Mouse (Mus musculus): Measurements from ENCODE around the gene Gm21425. TPM values are rescaled to one million over a fixed set of nuclear protein-coding genes. Genes with fewer than 3 reads are reported as not detected.
"Not testable (repeated sequence)": the region's sequence is repeated elsewhere in the genome, so short reads cannot be mapped to it uniquely, and the experiment has no call there.

Gene Gm21425
- total RNA-seq (2021): not detected
- long read RNA-seq, experiment 1: 0 reads
- long read RNA-seq, experiment 2: 0 reads

DNA sequence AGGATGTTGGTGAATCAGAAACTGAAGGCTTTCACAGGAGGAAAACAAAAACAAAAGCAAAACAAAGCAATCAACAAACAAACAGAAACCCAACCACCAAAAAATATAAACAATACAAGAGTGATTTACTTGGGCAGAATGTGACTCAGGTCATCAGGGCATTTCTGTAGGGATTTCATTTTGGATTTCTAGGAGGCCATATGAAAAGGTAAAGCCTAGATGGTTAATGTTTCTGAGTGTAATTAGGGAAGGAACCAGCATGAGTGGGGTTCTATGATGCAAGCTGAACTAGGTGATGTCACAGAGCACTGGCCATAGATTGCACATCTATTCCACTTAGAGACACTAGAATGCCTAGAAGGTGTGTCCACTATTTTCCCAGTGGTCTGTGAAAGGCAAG is at the start of gene Gm21425:
Gene Gm21425 (plus strand): TSS at position 301 of the 400 bp plus-strand sequence.
- intact Hi-C loops (cut with DNase I); H3K4me3 ChIP-seq; DNase-seq; H3K27ac ChIP-seq: not testable (repeated sequence)

DNA sequence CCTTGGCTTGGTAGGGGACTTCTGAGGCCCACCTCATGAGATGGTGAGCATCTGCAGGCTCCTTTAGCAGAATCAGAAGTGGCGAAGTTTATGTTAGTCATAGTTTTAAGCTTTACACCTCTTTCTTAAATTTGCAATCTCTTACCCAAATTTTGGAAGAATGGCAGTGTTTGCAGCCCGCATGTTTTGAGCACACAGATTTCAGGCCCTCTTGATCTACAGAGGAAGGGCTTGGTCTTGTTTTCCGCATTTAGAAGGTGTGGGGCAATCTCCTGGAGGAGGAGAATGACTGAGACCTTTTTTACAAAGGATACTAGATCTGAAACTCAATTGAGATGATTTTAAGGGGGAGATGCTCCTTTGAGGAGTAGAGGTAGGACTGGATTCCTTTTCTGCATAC is 28.4 kb upstream of the Gm21425 start, which contains the start of gene Gm21891:
Gene Gm21891 (minus strand): TSS at position 101 of the 400 bp plus-strand sequence.
- intact Hi-C loops (cut with DNase I); DNase-seq; H3K27ac ChIP-seq; H3K4me3 ChIP-seq: not testable (repeated sequence)

Other genes starting within 250 kb of the Gm21425 start
- not detected for gene Gm20807, start 119.1 kb upstream of the Gm21425 start, total RNA-seq (2021)
- gene Gm21891, start 28.5 kb upstream of the Gm21425 start, total RNA-seq (2021): not detected
- gene Gm21828, start 62.0 kb downstream of the Gm21425 start, total RNA-seq (2021): not detected
- gene Gm21440, start 90.4 kb downstream of the Gm21425 start, total RNA-seq (2021): not detected
- gene Gm21454, start 90.5 kb downstream of the Gm21425 start, total RNA-seq (2021): not detected
- not detected for gene Gm21725, start 187.1 kb downstream of the Gm21425 start, total RNA-seq (2021)